Mouse (Mus musculus) neural tube, embryonic 12.5 days (tissue): ENCODE results near the gene Tnks1bp1. TPM values are rescaled to one million over a fixed set of nuclear protein-coding genes. Genes with fewer than 3 reads are reported as not detected.

Experiments used
- ATAC-seq: fragments of 200-750 bp; cut with Nextera tagmentation; 2 replicates; pipeline ENCODE4 v1.8.0; 2017; ENCODE audit warnings: low read depth, mild to moderate bottlenecking, moderate TSS enrichment, moderate library complexity; ENCODE audit not compliant: low FRiP score
- H3K27ac ChIP-seq: fragments of 300-500 bp; sonication (generic); 2 replicates; pipeline ENCODE4 v1.5.1; 2016
- H3K27me3 ChIP-seq: fragments of 300-500 bp; sonication (generic); replicated peaks from 2 replicates; pipeline ENCODE4 v1.6.1; 2016; ENCODE audit warnings: mild to moderate bottlenecking
- H3K36me3 ChIP-seq: fragments of 300-500 bp; sonication (generic); 2 replicates; pipeline ENCODE4 v1.6.1; 2016; ENCODE audit warnings: mild to moderate bottlenecking
- H3K4me1 ChIP-seq: fragments of 300-500 bp; sonication (generic); 2 replicates; pipeline ENCODE4 v1.6.1; 2016
- H3K4me2 ChIP-seq: fragments of 300-500 bp; sonication (generic); replicated peaks from 2 replicates; pipeline ENCODE4 v1.6.1; 2016; ENCODE audit warnings: mild to moderate bottlenecking
- H3K4me3 ChIP-seq: fragments of 300-500 bp; sonication (generic); 2 replicates; pipeline ENCODE4 v1.5.1; 2016
- H3K9ac ChIP-seq: fragments of 300-500 bp; sonication (generic); 2 replicates; pipeline ENCODE4 v1.6.1; 2016; ENCODE audit warnings: mild to moderate bottlenecking
- H3K9me3 ChIP-seq: fragments of 300-500 bp; sonication (generic); 2 replicates; pipeline ENCODE4 v1.6.1; 2016; ENCODE audit warnings: mild to moderate bottlenecking
- WGBS: fragments of 180-500 bp; shearing (Covaris S2); methylation state at CpG from one replicate; pipeline ENCODE4 v1.1.7; 2016; 5-methylcytosine and 5-hydroxymethylcytosine counted together
- polyA plus RNA-seq: library from polyadenylated mRNA; unstranded; fragments of >200 nt; fragmentation: Nextera tagmentation; extraction: Ambion mirVana; gene quantifications from 2 replicates; pipeline ENCODE4 v1.2.1, GENCODE M21; 2016

The Tnks1bp1 gene
- polyA plus RNA-seq, 1 experiment from 2014 or later = 32.2 TPM

DNA sequence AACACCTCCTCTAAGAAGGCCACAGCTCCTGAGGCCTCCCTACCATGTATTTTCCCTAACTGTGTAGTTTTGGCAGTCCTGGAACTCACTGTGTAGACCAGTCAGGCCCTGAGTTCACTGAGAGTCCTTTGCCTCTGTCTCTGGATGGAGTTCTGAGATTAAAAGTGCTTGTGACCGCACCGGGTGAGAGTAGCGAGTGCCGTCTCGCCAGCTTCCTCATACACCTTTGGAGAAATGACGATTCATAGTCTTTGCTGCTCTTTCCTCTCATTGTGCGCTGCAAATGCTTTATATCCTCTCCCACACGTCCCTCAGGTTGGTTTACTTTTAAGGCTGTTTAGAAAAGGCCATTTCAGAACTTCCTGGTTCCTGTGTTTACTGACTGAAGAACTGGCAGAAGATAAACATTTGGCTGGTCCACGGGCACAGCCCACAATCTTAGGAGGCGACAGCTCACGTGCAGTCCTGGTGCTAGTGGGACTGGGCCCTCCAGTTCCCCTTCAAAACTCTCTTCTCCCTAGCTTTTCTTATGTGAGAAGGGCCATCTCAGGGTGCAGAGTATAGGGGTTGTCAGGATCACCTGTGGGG, 57.7 kb downstream of the Tnks1bp1 start:
- no peak for ATAC-seq
- 85% methylated on average over 11 of the region's 11 CpGs for WGBS

DNA sequence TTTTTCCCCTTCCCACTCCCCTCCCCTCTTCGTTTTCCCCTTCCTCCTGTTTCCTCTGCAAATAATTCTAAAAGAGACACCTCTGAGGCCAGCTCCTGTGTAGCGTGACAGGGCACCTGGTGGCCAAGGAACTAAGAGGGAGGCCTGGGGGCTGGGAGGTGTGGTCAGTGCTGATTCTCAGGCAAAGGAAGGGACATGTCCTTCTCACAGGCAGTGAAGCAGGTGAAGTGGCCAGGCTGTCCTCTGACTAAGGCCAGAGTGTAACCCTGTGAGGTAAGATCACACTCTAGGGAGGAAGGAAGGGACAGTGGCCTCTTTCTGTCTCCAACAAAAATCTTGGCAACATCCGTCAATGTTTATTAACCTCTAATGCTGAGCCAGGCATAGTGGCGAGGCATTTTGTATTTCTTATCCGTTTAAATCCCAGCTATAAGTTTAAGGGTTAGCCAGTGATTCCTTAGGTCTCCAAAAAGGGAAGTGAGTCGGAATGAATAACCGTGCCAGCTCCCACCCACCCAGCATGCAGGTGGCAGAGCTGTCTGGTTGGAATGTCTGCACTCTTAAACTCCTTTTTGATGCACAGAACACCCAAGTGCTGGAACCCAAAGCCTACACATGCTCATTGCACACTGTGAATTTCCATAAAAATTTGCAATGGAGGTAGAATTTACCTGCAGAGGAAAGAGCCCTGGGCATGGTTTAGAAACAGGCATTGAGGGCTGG, 58.4 kb downstream of the Tnks1bp1 start:
- Histone ChIP-seq H3K4me3 (no peak overlapping the region), H3K27me3 (no peaks in the 10 kb centered on the region), H3K4me1 (no peaks in the 10 kb centered on the region), H3K36me3 (no peaks in the 10 kb centered on the region), H3K27ac (no peak overlapping the region), H3K9me3 (no peaks in the 10 kb centered on the region), H3K4me2 (no peak overlapping the region), H3K9ac (no peak overlapping the region)
- no peak for ATAC-seq
- 78% methylated on average over 7 of the region's 7 CpGs for WGBS

More for the DNA sequence above, 57.7 kb downstream of the Tnks1bp1 start:
- H3K9me3 ChIP-seq = no peaks in the 10 kb centered on the region
- no peak overlapping the region for H3K4me3 ChIP-seq
- H3K9ac ChIP-seq = no peak overlapping the region
- no peaks in the 10 kb centered on the region for H3K27me3 ChIP-seq
- no peaks in the 10 kb centered on the region for H3K4me1 ChIP-seq
- H3K36me3 ChIP-seq = no peaks in the 10 kb centered on the region
- no peak overlapping the region for H3K27ac ChIP-seq
- no peak overlapping the region for H3K4me2 ChIP-seq

DNA sequence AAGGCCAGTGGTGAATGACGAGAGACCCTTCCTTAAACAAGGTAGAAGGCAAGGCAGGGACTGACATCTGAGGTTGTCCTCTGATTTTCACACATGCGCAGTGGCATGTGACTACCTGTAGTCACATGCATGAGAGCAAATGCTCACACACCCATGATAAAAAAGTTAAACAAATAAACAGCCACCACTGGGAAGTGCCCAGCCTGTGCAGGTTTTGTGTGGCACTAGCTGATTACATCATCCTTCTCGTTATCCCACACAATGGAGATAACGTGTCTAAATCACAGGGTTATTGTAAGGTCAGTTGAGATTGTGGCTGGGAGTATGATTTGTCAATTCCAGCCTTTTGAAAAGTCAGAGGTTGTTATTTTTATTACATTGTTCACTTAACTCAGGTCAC, 59.1 kb downstream of the Tnks1bp1 start:
- no peak overlapping the region for H3K4me2 ChIP-seq
- no peaks in the 10 kb centered on the region for H3K9me3 ChIP-seq
- H3K27ac ChIP-seq = no peak overlapping the region
- H3K27me3 ChIP-seq = no peaks in the 10 kb centered on the region
- no peaks in the 10 kb centered on the region for H3K4me1 ChIP-seq
- 80% methylated on average over 4 of the region's 4 CpGs for WGBS
- H3K36me3 ChIP-seq = no peaks in the 10 kb centered on the region
- H3K4me3 ChIP-seq = no peak overlapping the region
- no peak for ATAC-seq
- H3K9ac ChIP-seq = no peak overlapping the region

DNA sequence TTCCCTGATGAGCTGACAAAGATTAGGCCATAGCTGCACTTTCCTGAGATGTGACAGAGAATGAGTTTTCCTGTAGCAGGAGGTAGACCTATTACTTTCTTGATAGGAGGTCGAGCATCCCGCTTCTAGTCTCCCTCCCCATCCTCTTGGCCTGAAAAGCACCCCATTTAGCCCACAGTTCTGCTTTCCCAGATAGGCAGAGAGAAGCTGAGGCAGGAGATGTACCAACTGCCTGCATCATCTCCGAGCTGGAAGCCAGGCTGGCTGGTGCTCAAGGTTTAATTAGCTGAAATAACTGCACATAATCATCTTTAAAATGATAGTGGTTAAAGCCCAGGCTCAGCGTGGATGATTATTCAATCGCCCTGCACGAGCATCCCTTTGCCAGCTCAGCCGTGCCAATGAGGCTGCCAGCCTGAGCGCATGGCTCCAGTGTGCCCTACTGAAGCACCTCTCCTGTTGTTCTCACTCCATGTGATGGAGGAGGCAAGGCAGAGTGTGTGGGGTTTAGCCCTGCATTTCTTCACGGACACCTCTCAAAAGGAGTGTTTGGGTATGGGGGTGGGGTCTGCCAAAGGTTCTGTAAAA, 62.6 kb downstream of the Tnks1bp1 start:
- H3K9me3 ChIP-seq = no peaks in the 10 kb centered on the region
- H3K27ac ChIP-seq = no peak overlapping the region
- no peaks in the 10 kb centered on the region for H3K4me1 ChIP-seq
- H3K36me3 ChIP-seq = no peaks in the 10 kb centered on the region
- H3K4me3 ChIP-seq = no peak overlapping the region
- 85% methylated on average over 9 of the region's 9 CpGs for WGBS
- H3K4me2 ChIP-seq = no peak overlapping the region
- H3K9ac ChIP-seq = no peak overlapping the region
- no peaks in the 10 kb centered on the region for H3K27me3 ChIP-seq
- ATAC-seq = no peak

Other genes with a start within 250 kb of the Tnks1bp1 start
- gene Ube2l6, start 249.2 kb upstream of the Tnks1bp1 start, polyA plus RNA-seq = 22.8 and 23.2 TPM in 2 replicates
- not detected in 2 replicates for gene Smtnl1, start 225.4 kb upstream of the Tnks1bp1 start, polyA plus RNA-seq
- gene Timm10, start 221.0 kb upstream of the Tnks1bp1 start, polyA plus RNA-seq = 37.6 and 39.4 TPM in 2 replicates
- 8.4 and 10.2 TPM in 2 replicates for gene Slc43a1, start 209.2 kb upstream of the Tnks1bp1 start, polyA plus RNA-seq
- 9.5 and 14.7 TPM in 2 replicates for gene Rtn4rl2, start 161.3 kb upstream of the Tnks1bp1 start, polyA plus RNA-seq
- gene Slc43a3, start 111.4 kb upstream of the Tnks1bp1 start, polyA plus RNA-seq = 14.9 and 15.9 TPM in 2 replicates
- 0.83 and 1.3 TPM in 2 replicates for gene Prg2, start 67.6 kb upstream of the Tnks1bp1 start, polyA plus RNA-seq
- 0.46 TPM in 1 of 2 replicates, not detected in the other for gene Prg3, start 59.8 kb upstream of the Tnks1bp1 start, polyA plus RNA-seq
- gene Ssrp1, start 10.8 kb upstream of the Tnks1bp1 start, polyA plus RNA-seq = 237 and 239 TPM in 2 replicates
- 40.0 and 51.0 TPM in 2 replicates for gene P2rx3, start 10.6 kb upstream of the Tnks1bp1 start, polyA plus RNA-seq
- 37.8 and 42.3 TPM in 2 replicates for gene Aplnr, start 88.2 kb downstream of the Tnks1bp1 start, polyA plus RNA-seq
- 2.1 and 2.9 TPM in 2 replicates for gene Lrrc55, start 149.2 kb downstream of the Tnks1bp1 start, polyA plus RNA-seq